Mouse (Mus musculus): ENCODE results near the gene Nup54. TPM values are rescaled to one million over a fixed set of nuclear protein-coding genes. Genes with fewer than 3 reads are reported as not detected.

The Nup54 gene
- polyA plus RNA-seq, 1 experiment = not detected

- Histone ChIP-seq H3K4me1 (ENCODE audit: control insufficient read depth, insufficient read depth, low read length) (peaks cover 4% of the 10 kb centered on the region; the same call in 1 of the 2 replicates), H3K4me3 (ENCODE audit: insufficient read depth, low read depth, low read length) (no peak overlapping the region), H3K27ac (ENCODE audit: insufficient read depth, low read depth, low read length) (no peak overlapping the region)
- no peak for TF ChIP-seq POLR2A (IDR thresholded peaks at IDR 0.05; ENCODE audit: insufficient read depth, low read depth, low read length)
- TF ChIP-seq CTCF (IDR thresholded peaks at IDR 0.05; ENCODE audit: insufficient read depth, low read depth, low read length) = no peak
- 84% methylated on average over 6 of the region's 6 CpGs for WGBS
Observed at GRCm38 (mm10) chr5:92374721-92375142, 60.3 kb downstream of the Nup54 start.

- TF ChIP-seq POLR2A (IDR thresholded peaks at IDR 0.05; ENCODE audit: insufficient read depth, low read depth, low read length) (no peak), CTCF (IDR thresholded peaks at IDR 0.05; ENCODE audit: insufficient read depth, low read depth, low read length) (no peak)
- H3K4me1 ChIP-seq (ENCODE audit: control insufficient read depth, insufficient read depth, low read length) = peaks cover 4% of the 10 kb centered on the region; the same call in 1 of the 2 replicates
- WGBS = 88% methylated on average over 2 of the region's 2 CpGs
- H3K27ac ChIP-seq (ENCODE audit: insufficient read depth, low read depth, low read length) = no peak overlapping the region
- no peak overlapping the region for H3K4me3 ChIP-seq (ENCODE audit: insufficient read depth, low read depth, low read length)
Observed at GRCm38 (mm10) chr5:92372605-92373004, 62.4 kb downstream of the Nup54 start.

- 53% methylated on average over 14 of the region's 14 CpGs for WGBS
- Histone ChIP-seq H3K4me3 (ENCODE audit: insufficient read depth, low read depth, low read length) (no peak overlapping the region), H3K27ac (ENCODE audit: insufficient read depth, low read depth, low read length) (no peak overlapping the region), H3K4me1 (ENCODE audit: control insufficient read depth, insufficient read depth, low read length) (peaks cover 4% of the 10 kb centered on the region; the same call in 1 of the 2 replicates)
- no peak for TF ChIP-seq CTCF (IDR thresholded peaks at IDR 0.05; ENCODE audit: insufficient read depth, low read depth, low read length)
- no peak for TF ChIP-seq POLR2A (IDR thresholded peaks at IDR 0.05; ENCODE audit: insufficient read depth, low read depth, low read length)
Observed at GRCm38 (mm10) chr5:92371361-92371976, 63.5 kb downstream of the Nup54 start.

GRCm38 (mm10) chr5:92370891-92371290 is 64.1 kb downstream of the Nup54 start:
- H3K27ac ChIP-seq (ENCODE audit: insufficient read depth, low read depth, low read length) = no peak overlapping the region
- 52% methylated on average over 6 of the region's 6 CpGs for WGBS

GRCm38 (mm10) chr5:92370392-92370791 is 64.6 kb downstream of the Nup54 start:
- no peak for TF ChIP-seq CTCF (IDR thresholded peaks at IDR 0.05; ENCODE audit: insufficient read depth, low read depth, low read length)
- TF ChIP-seq POLR2A (IDR thresholded peaks at IDR 0.05; ENCODE audit: insufficient read depth, low read depth, low read length) = no peak
- 84% methylated on average over 6 of the region's 6 CpGs for whole genome bisulfite sequencing
- no peak overlapping the region for H3K27ac ChIP-seq (ENCODE audit: insufficient read depth, low read depth, low read length)

More at GRCm38 (mm10) chr5:92370891-92371290, 64.1 kb downstream of the Nup54 start:
- Histone ChIP-seq H3K4me3 (ENCODE audit: insufficient read depth, low read depth, low read length) (no peak overlapping the region), H3K4me1 (ENCODE audit: control insufficient read depth, insufficient read depth, low read length) (peaks cover 4% of the 10 kb centered on the region; the same call in 1 of the 2 replicates)
- TF ChIP-seq CTCF (IDR thresholded peaks at IDR 0.05; ENCODE audit: insufficient read depth, low read depth, low read length) (no peak), POLR2A (IDR thresholded peaks at IDR 0.05; ENCODE audit: insufficient read depth, low read depth, low read length) (no peak)

GRCm38 (mm10) chr5:92369151-92369994 is 65.6 kb downstream of the Nup54 start:
- H3K4me3 ChIP-seq (ENCODE audit: insufficient read depth, low read depth, low read length) = no peak overlapping the region
- peak overlapping the region; percentile 25; the same call in 1 of the 2 replicates for H3K27ac ChIP-seq (ENCODE audit: insufficient read depth, low read depth, low read length)
- H3K4me1 ChIP-seq (ENCODE audit: control insufficient read depth, insufficient read depth, low read length) = peaks cover 4% of the 10 kb centered on the region; the same call in 1 of the 2 replicates
- 49% methylated on average over 13 of the region's 13 CpGs for WGBS
- TF ChIP-seq POLR2A (IDR thresholded peaks at IDR 0.05; ENCODE audit: insufficient read depth, low read depth, low read length) (no peak), CTCF (IDR thresholded peaks at IDR 0.05; ENCODE audit: insufficient read depth, low read depth, low read length) (no peak)

More at GRCm38 (mm10) chr5:92370392-92370791, 64.6 kb downstream of the Nup54 start:
- H3K4me1 ChIP-seq (ENCODE audit: control insufficient read depth, insufficient read depth, low read length) = peaks cover 4% of the 10 kb centered on the region; the same call in 1 of the 2 replicates
- H3K4me3 ChIP-seq (ENCODE audit: insufficient read depth, low read depth, low read length) = no peak overlapping the region

GRCm38 (mm10) chr5:92368392-92368791 is 66.6 kb downstream of the Nup54 start:
- Histone ChIP-seq H3K27ac (ENCODE audit: insufficient read depth, low read depth, low read length) (no peak overlapping the region), H3K4me1 (ENCODE audit: control insufficient read depth, insufficient read depth, low read length) (peaks cover 4% of the 10 kb centered on the region; the same call in 1 of the 2 replicates), H3K4me3 (ENCODE audit: insufficient read depth, low read depth, low read length) (no peak overlapping the region)
- WGBS = 75% methylated on average over 10 of the region's 10 CpGs
- TF ChIP-seq POLR2A (IDR thresholded peaks at IDR 0.05; ENCODE audit: insufficient read depth, low read depth, low read length) (no peak), CTCF (IDR thresholded peaks at IDR 0.05; ENCODE audit: insufficient read depth, low read depth, low read length) (no peak)

- Histone ChIP-seq H3K4me3 (ENCODE audit: insufficient read depth, low read depth, low read length) (no peak overlapping the region), H3K27ac (ENCODE audit: insufficient read depth, low read depth, low read length) (no peak overlapping the region), H3K4me1 (ENCODE audit: control insufficient read depth, insufficient read depth, low read length) (peaks cover 3% of the 10 kb centered on the region; the same call in 1 of the 2 replicates)
- 97% methylated on average over 6 of the region's 6 CpGs for WGBS
- TF ChIP-seq CTCF (IDR thresholded peaks at IDR 0.05; ENCODE audit: insufficient read depth, low read depth, low read length) (no peak), POLR2A (IDR thresholded peaks at IDR 0.05; ENCODE audit: insufficient read depth, low read depth, low read length) (no peak)
Observed at GRCm38 (mm10) chr5:92366565-92366964, 68.5 kb downstream of the Nup54 start.

Other genes with a start within 250 kb of the Nup54 start
- not detected in 2 replicates for gene U90926, start 219.8 kb downstream of the Nup54 start, polyA plus RNA-seq (2012; ENCODE audit: insufficient read depth, insufficient read length, low replicate concordance, missing spikeins)
- not detected in 2 replicates for gene Ppef2, start 178.9 kb downstream of the Nup54 start, polyA plus RNA-seq (2012; ENCODE audit: insufficient read depth, insufficient read length, low replicate concordance, missing spikeins)
- not detected in 2 replicates for gene Naaa, start 157.0 kb downstream of the Nup54 start, polyA plus RNA-seq (2012; ENCODE audit: insufficient read depth, insufficient read length, low replicate concordance, missing spikeins)
- not detected in 2 replicates for gene Sdad1, start 124.7 kb downstream of the Nup54 start, polyA plus RNA-seq (2012; ENCODE audit: insufficient read depth, insufficient read length, low replicate concordance, missing spikeins)
- gene Cxcl9, start 107.1 kb downstream of the Nup54 start, polyA plus RNA-seq (2012; ENCODE audit: insufficient read depth, insufficient read length, low replicate concordance, missing spikeins) = not detected in 2 replicates
- gene Art3, start 103.4 kb downstream of the Nup54 start, polyA plus RNA-seq (2012; ENCODE audit: insufficient read depth, insufficient read length, low replicate concordance, missing spikeins) = not detected in 2 replicates
- not detected in 2 replicates for gene Cxcl10, start 86.3 kb downstream of the Nup54 start, polyA plus RNA-seq (2012; ENCODE audit: insufficient read depth, insufficient read length, low replicate concordance, missing spikeins)
- 78.7 and 130 TPM in 2 replicates for gene Scarb2, start 71.6 kb upstream of the Nup54 start, polyA plus RNA-seq (2012; ENCODE audit: insufficient read depth, insufficient read length, low replicate concordance, missing spikeins)
- not detected in 2 replicates for gene Fam47e, start 119.8 kb upstream of the Nup54 start, polyA plus RNA-seq (2012; ENCODE audit: insufficient read depth, insufficient read length, low replicate concordance, missing spikeins)
- not detected in 2 replicates for gene Stbd1, start 167.8 kb upstream of the Nup54 start, polyA plus RNA-seq (2012; ENCODE audit: insufficient read depth, insufficient read length, low replicate concordance, missing spikeins)
- gene Ccdc158, start 240.1 kb upstream of the Nup54 start, polyA plus RNA-seq (2012; ENCODE audit: insufficient read depth, insufficient read length, low replicate concordance, missing spikeins) = not detected in 2 replicates
- gene Shroom3, start 248.2 kb upstream of the Nup54 start, polyA plus RNA-seq (2012; ENCODE audit: insufficient read depth, insufficient read length, low replicate concordance, missing spikeins) = not detected in 2 replicates